Mouse (Mus musculus) neutrophil, adult 83 days (primary cell): ENCODE data around the gene Hcrtr2. TPM values are rescaled to one million over a fixed set of nuclear protein-coding genes. Genes with fewer than 3 reads are reported as not detected.

Source experiments
- total RNA-seq, 2 experiments: library from RNA; stranded (reverse); gene quantifications; one replicate each; pipeline ENCODE4 v1.2.4; 2023

Gene Hcrtr2
- total RNA-seq = not detected

DNA sequence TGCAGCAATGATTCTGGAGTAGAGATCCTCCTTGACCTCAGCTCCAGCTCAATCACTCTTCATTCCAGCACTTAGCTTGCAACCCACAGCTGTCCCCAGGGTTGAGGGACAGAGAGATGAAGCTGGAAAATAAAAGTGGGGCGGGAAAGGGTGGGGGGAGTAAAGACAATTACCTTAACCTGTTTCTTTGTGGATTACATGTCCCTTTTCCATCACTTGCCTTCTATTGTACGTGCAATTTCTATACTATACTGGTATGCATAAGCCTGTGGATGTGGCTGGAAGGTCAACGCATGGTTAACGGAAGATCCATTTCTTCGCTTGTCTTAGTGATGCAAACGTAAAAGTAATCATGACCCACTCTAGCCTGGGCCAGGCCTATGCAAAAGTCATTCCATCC lies at the start of gene Hcrtr2:
TSS of gene Hcrtr2 (minus strand) at position 101 of the 400 bp plus-strand sequence.

DNA sequence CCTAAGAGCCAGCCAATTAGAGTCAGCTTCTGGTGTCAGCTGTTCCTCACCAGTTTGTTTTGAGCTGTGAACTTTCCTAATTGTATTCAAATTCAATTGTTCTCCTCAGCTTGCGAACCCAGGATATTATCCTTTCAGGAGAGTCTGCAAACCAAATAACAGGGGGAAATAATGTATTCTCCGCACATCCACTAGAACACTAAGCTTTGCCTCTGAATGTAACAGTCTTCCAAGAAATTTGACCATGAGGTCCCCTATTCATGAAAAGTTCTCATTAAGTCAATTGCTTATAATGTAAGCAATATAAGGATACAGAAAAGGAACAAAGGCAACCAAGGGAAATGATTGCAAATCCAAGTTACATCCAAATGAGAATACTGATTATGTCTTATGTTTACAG lies 110.1 kb downstream of the Hcrtr2 start, which contains the start of gene Gfral:
TSS of gene Gfral (minus strand) at position 101 of the 400 bp plus-strand sequence.

Other genes with a start within 250 kb of the Hcrtr2 start
- gene Gfral, start 110.2 kb downstream of the Hcrtr2 start, total RNA-seq = not detected
- gene Fam83b, start 243.3 kb upstream of the Hcrtr2 start, total RNA-seq = not detected